Mouse (Mus musculus) brain, embryonic 14.5 days (tissue): Measurements from ENCODE around the gene Ltbr.

Experiments used
- CTCF ChIP-seq: fragments of 200-500 bp; IDR thresholded peaks from 2 replicates; pipeline ENCODE4 v1.5.1; 2012; ENCODE audit warnings: inconsistent platforms, mild to moderate bottlenecking, moderate library complexity, borderline replicate concordance; ENCODE audit not compliant: insufficient read depth, insufficient read length; ENCODE audit errors: extremely low read depth
- POLR2A ChIP-seq: fragments of 200-500 bp; IDR thresholded peaks from 2 replicates; pipeline ENCODE4 v1.6.1; 2012; ENCODE audit warnings: mild to moderate bottlenecking, inconsistent platforms, borderline replicate concordance; ENCODE audit not compliant: poor library complexity, insufficient read depth, insufficient read length, severe bottlenecking; ENCODE audit errors: extremely low read depth

GRCm38 (mm10) chr6:125333112-125333899, 19.6 kb upstream of the Ltbr start:
- no peak for TF ChIP-seq POLR2A
- no peak for TF ChIP-seq CTCF
